Mouse (Mus musculus) left cerebral cortex, adult 8-10 months (tissue): ENCODE results near the gene Cep250. TPM values are rescaled to one million over a fixed set of nuclear protein-coding genes. Genes with fewer than 3 reads are reported as not detected.

Experiments used
- DNase-seq, 2 experiments: peaks; one replicate each; pipeline ENCODE4 v3.0.0; 2022; ENCODE audit warnings: low spot score in 2 of 2
- total RNA-seq, 4 experiments: library from RNA; stranded (reverse); gene quantifications; 2 replicates each; pipeline ENCODE4 v1.2.4; 2022

The Cep250 gene
- total RNA-seq, 4 experiments from 2014 or later = 19.3 to 23.7 (median 19.8) TPM

DNA sequence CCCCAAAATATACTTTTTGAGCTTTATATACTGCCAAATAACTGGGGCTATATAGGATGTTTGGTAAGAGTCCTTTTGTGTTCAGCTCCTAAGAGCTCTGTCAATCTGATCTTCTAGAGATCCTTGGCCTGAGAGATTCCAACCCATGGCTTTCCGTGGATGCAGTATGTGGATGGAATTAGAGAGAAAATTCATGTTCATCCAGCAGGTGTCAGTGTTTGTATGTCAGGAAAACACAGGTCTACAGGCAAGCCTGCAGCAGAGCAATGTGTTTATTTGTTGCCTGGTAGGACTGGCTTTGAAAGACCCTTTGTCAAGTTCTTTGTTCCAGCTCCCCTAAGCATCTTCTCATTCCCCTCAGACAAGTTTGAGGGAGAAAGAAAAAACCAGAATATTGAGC is 6.7 kb downstream of the Cep250 start:
- DNase-seq = no peak

DNA sequence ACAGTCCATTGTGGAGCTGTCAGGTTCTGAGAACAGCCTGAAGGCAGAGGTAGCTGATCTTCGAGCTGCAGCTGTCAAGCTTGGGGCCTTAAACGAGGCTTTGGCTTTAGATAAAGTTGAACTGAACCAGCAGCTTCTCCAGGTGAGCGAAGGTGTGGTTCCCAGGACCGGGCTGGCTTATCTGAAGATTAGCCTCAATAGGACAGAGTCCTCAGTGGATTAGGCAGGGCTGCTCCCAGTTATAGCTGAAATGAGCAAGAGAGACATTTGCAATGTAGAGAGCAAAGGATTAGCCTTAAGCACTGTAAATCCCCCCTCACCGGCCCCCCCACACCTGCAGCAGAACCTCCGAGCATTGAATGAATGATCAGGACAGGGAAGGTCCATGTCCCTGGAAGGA is 17.1 kb downstream of the Cep250 start:
- no peak for DNase-seq

DNA sequence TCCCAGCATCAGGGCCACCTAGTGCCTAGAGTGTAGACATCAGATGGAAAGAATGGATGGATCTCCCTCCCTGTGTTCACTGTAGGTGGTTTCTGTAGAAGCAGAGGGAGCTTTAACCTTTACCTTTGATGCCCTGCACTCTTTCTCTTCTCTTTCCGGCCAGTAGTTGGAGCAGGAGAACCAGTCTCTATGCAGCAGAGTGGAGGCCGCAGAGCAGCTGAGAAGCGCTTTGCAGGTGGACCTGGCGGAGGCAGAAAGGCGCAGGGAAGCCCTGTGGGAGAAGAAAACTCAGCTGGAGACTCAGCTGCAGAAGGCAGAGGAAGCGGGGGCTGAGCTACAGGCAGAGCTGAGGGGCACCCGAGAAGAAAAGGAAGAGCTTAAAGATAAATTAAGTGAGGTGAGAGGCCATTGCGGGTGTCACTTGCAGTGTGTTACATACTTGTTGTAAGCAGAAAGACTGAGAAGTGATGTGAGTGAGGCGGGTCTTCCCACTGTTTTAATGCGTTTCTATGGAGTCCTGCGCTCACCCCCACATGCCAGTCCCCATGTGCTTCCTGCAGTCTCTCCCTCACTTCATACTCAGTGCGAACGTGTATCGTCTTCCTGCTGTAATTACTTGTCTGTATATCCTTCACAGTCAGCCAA is 18.0 kb downstream of the Cep250 start:
- no peak for DNase-seq

DNA sequence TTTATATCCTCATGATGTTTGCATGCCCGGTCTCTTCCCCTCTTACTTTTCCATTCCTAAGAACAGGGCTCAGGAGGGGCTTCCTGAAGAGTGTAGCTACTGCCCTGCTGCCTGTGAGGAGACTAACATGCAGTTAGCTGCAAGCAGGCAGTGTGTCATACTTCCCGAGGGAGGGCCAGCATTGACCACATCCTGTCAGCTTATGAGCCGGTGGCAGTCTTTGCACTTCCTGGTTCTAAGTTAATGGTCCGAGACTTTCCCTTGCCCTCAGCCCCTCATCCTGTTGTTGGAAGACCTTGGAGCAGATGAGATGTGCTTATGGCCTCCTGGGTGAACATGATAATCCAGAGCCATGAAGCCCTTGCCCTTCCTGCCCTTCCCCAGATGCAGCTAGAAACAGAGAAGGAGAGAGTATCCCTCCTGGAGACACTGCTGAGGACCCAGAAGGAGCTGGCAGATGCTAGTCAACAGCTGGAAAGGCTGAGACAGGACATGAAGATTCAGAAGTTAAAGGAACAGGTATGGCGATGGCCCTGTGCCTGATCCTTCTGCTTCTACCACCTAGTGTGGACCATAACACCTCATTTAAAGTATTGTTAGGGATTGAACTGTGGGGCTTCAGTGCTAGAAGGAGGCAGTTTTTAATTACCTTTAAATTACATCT is 23.2 kb downstream of the Cep250 start:
- DNase-seq = no peak

DNA sequence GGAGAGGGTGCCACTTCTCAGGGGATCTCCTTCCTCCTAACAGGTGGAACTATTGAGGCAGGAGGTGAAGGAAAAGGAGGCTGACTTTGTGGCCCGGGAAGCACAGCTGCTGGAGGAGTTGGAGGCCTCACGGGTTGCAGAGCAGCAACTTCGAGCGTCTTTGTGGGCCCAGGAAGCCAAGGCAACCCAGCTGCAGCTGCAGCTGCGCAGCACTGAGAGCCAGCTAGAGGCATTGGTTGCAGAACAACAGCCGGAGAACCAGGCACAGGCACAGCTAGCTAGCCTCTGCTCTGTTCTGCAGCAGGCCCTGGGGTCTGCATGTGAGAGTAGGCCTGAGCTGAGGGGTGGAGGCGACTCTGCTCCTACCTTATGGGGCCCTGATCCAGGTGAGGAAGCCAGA is 29.5 kb downstream of the Cep250 start:
- no peak for DNase-seq

DNA sequence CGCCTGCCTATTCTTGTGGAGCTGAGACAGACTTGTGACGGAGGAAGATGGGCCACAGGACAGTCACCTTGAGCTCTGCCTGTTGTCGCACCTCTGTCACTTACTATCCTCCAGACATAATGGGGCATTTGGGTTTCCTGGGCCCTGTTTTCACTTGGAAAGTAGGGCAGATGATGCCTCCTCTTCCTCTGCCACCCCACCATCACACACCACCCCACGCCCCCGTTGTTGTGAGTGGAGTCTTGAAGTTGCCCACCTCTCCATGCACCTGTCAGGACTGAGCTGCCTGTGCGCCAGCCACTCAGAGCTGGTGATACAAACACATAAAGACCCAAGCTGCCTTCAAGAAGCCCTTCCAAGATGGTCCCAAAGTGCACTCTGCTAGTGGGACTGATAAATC is 30.9 kb downstream of the Cep250 start:
- no peak for DNase-seq

DNA sequence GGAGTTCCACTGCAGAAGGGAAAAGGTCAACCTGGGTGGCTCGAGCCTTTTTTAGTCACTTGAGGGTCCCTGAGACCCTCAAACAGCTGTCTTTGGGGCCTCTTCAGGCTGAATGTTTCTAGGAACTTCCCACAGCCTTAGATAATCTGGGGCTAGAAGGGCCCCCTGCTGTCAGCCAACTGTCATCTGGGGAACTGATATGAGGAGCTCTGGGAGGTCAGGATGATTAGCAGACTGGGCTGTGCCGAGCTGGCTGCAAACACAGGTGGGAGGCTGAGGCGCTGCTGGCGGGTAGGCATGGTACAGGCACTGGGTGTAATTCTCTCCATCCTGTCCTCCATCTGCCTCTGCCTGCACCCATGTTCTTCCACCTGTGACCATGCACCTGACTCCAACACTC is 32.8 kb downstream of the Cep250 start:
- no peak for DNase-seq

DNA sequence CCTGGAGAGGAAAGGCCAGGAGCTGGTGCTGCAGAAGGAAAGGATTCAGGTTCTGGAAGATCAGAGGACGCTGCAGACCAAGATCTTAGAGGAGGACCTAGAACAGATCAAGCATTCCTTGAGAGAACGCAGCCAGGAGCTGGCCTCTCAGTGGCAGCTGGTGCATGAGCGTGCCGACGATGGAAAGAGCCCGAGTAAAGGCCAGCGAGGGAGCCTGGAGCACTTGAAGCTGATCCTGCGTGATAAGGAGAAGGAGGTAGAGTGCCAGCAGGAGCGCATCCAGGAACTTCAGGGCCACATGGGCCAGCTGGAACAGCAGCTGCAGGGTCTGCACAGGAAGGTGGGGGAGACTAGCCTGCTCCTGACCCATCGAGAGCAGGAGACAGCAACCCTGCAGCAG is 34.9 kb downstream of the Cep250 start:
- no peak for DNase-seq

DNA sequence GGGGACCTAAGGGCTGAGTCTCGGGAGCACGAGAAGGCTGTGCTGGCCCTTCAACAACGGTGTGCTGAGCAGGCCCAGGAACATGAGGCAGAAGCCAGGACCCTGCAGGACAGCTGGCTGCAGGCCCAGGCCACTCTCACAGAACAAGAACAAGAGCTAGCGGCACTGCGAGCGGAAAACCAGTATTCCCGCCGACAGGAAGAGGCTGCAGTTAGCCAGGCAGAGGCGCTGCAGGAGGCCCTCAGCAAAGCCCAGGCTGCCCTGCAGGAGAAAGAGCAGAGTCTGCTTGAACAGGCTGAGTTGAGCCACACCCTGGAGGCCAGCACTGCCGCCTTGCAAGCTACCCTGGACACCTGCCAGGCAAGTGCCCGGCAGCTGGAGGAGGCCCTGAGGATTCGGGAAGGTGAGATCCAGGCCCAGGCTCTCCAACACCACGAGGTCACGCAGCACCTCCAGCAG is 35.6 kb downstream of the Cep250 start:
- DNase-seq = peak in 1 of 2 experiments; percentile 42

DNA sequence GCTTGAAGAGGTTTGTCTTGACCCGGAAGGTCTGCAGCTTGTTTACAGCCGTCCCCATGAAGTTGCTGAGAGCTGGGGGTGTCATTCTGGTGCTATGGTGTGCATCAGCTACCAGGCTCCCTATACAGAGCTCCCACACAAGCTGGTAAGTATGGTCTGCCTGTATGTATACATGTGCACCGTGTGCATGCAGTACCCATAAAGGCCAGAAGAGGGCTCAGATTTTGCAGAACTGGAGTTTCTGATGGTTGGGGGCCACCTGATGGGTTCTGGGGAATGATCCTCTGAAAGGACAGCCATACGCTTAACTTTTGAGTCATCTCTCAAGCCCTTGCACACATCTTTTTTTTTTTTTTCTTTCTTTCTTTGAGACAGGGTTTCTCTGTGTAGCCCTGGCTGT is 49.1 kb downstream of the Cep250 start:
- no peak for DNase-seq

DNA sequence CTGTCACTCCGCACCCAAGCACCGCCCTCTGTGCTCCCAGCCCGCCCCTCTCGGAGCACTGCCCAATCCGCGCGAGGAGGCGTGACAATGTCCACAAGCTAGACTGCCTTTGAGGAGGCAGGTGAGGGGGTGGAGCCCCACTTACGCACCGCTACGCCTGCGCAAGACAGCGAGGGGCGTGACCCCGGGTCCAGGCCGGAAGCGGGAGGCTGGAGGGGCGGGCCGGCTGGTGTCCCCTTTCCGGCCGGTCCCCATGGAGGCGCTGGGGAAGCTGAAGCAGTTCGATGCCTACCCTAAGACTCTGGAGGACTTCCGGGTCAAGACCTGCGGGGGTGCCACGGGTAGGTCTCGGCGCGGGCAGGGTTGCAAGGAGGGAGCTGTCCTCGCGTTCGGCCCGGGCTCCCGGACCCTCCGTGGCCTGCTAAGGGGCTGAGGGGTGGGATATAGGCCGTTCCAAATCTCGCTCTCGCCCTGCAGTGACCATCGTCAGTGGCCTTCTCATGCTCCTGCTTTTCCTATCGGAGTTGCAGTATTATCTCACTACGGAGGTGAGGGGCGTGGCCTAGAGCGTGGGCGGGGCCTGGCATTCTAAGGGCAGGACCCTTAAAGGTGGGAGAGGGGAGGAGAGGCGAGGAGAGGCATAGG is 51.8 kb downstream of the Cep250 start, which contains the start of the genes 6430550D23Rik and Ergic3:
6430550D23Rik (minus strand) TSS at position 90 of the 645 bp plus-strand sequence.
Ergic3 (plus strand) TSS at position 158 of the 645 bp plus-strand sequence.
- peak; percentile 89 to 98 for DNase-seq

DNA sequence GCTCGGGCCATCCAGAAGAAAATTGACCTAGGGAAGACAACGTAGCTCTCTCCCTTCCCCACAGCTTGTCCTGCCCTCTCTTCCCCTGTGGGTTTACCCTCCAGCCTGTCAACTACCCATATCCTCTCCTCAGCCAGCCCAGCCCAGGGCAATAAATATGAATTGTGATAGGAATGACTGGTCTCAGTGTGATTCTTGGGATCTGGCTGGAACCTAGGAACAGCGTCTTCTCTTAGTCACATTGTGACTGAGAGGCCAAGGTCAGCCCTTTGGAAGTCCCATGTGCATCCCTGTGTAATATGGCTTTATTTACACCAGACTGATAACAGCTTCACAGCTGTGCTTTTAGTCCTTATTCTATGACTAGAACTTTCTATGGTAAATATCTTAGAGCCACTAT is 61.8 kb downstream of the Cep250 start:
- no peak for DNase-seq

DNA sequence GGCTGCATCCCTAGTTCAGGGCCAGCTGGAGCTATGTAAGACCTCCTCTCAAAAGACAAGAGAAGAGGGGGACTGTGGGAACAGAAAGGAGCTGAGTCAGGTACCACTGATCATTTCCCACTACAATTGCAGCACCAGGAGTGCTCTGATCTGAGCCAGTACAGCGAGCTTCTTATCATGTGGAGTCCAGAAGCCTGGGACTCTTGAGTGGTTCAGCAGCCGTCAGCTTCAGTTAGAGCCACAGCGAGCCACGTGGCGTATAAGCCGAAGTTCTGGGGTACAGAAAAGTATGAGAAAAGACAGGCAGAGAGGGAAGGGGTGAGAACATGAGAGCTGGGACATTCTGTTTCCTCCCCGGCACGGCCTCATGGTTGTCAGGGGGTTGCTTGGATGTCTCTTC is 65.0 kb downstream of the Cep250 start:
- DNase-seq = no peak

DNA sequence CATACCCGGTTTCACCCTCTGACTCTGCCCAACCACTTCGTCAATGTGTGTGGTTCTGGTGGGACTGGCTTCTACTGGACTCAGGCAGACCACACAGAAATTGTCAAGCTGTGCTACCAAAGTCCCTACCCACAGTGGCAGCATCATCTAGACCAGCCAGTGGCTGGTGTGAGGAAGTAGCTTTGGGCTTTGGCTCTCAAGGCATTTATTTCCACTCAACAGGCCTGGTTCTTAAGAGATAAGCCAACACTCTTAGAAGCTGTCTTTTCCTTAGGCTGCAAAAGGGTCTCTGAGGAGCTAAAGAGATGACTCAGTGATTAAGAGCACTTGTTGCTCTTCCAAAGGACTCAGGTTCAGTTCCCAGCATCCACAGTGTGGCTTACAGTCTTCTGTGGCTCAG is 65.5 kb downstream of the Cep250 start:
- DNase-seq = no peak

DNA sequence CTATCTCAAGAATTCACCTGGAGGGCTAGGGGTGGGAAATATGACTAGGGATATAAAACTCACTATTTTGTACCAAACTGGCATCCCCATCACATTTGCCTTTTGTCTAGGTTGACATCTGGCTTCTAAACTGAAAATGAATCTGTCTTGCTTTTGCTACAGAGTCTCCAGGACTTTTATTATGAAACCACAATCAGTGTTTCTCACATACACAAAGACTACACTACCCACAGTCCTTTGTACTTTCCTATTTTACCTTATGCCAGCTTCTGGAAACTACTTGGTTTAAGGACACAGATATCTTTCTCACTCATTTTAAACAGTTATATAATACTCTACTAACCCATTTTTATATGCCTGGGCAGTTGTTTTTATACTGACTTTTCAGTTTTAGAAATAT is 69.2 kb downstream of the Cep250 start:
- DNase-seq = no peak

DNA sequence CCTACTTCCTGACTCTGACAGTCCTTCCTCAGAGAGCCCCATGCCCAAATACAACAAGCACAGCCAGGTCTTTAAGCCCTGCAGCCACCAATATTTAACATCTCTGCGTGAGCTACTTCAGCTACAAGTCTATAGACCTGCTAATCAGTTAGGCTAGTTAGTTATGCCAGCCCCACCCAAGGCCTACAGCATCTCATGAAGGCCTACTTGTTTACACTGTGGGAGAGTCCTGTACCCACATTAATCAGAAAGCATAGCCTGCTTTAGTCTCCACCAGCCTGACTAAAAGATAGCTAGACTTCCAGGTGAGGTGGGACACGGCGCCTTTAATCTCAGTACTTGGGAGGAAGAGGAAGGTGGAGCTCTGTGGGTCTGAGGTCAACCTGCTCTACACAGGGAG is 83.1 kb downstream of the Cep250 start:
- DNase-seq = no peak

DNA sequence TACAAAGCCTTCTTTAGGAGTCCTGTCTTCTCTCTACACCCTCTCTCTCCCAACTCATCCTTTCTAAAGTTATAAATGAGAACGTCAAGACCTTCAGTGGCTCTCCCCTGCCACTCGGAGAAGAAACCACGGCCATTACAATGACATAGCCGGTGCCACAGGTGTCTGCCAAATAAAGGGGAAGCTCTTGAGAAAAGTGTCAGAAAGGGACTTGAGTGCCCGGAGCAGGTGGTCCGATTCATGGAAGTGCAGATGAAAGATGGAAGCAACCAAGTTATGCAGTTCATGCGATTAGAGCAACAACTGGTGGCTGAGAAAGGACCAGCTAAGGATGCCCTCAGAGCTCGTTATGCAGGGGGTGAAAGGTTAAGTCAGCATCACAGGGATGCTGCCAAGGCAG is 86.6 kb downstream of the Cep250 start:
- no peak for DNase-seq

DNA sequence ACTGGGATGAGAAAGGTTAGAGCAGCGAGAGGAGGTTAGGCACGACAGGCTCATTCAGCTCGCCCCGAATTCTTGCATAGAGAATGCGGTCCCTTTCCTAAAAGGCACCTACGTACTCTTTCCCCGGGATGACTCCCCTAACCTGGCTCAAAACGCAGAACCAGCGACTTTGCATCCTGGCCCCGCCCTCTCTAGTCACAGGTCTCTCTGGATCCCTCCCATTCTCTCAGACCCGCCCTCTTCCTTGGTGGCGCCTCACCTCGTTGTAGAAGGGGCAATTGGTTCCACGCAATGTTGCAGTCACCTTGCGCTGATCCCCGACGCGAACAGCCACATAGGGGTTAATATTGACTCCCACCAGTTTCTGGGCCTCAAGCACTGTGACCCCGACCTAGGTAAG is 91.7 kb downstream of the Cep250 start:
- DNase-seq = no peak
